Mouse (Mus musculus) midbrain, postnatal 0 days (tissue): Measurements from ENCODE around the gene Hsf5. TPM values are rescaled to one million over a fixed set of nuclear protein-coding genes. Genes with fewer than 3 reads are reported as not detected.

ENCODE experiments used
- ATAC-seq: fragments of 200-750 bp; cut with Nextera tagmentation; 2 replicates; pipeline ENCODE4 v1.8.0; 2017; ENCODE audit warnings: moderate number of reproducible peaks, mild to moderate bottlenecking, moderate TSS enrichment, moderate library complexity; ENCODE audit not compliant: low FRiP score
- DNase-seq: peaks from one replicate; pipeline ENCODE4 v3.0.0-alpha.2; 2015; ENCODE audit warnings: low spot score
- H3K27ac ChIP-seq: fragments of 300-500 bp; sonication (generic); 2 replicates; pipeline ENCODE4 v1.5.1; 2014; ENCODE audit warnings: low read depth, mild to moderate bottlenecking, low read length, mixed read lengths
- H3K27me3 ChIP-seq: fragments of 300-500 bp; sonication (generic); 2 replicates; pipeline ENCODE4 v1.6.1; 2014; ENCODE audit warnings: low read length, control low read depth, mixed read lengths; ENCODE audit not compliant: insufficient read depth
- H3K36me3 ChIP-seq: fragments of 300-500 bp; sonication (generic); 2 replicates; pipeline ENCODE4 v1.6.1; 2014; ENCODE audit warnings: low read length, control low read depth, mixed read lengths; ENCODE audit not compliant: insufficient read depth
- H3K4me1 ChIP-seq: fragments of 300-500 bp; sonication (generic); 2 replicates; pipeline ENCODE4 v1.6.1; 2014; ENCODE audit warnings: mild to moderate bottlenecking, control low read depth, antibody characterized with exemption, low read length, mixed read lengths; ENCODE audit not compliant: insufficient read depth
- H3K4me2 ChIP-seq: fragments of 300-500 bp; sonication (generic); 2 replicates; pipeline ENCODE4 v1.6.1; 2014; ENCODE audit warnings: low read depth, mild to moderate bottlenecking, low read length, mixed read lengths; ENCODE audit not compliant: poor library complexity, severe bottlenecking
- H3K4me3 ChIP-seq: fragments of 300-500 bp; sonication (generic); 2 replicates; pipeline ENCODE4 v1.5.1; 2014; ENCODE audit warnings: low read depth, mild to moderate bottlenecking, low read length, moderate library complexity
- H3K9ac ChIP-seq: fragments of 300-500 bp; sonication (generic); replicated peaks from 2 replicates; pipeline ENCODE4 v1.6.1; 2014; ENCODE audit warnings: mild to moderate bottlenecking, low read length, moderate library complexity, mixed read lengths; ENCODE audit not compliant: poor library complexity, severe bottlenecking
- H3K9me3 ChIP-seq: fragments of 300-500 bp; sonication (generic); 2 replicates; pipeline ENCODE4 v1.6.1; 2016; ENCODE audit warnings: low read length, control low read depth
- CTCF ChIP-seq: IDR thresholded peaks from 2 replicates; pipeline ENCODE4 v1.5.1; 2016; ENCODE audit warnings: antibody characterized with exemption, mild to moderate bottlenecking
- WGBS: fragments of 180-500 bp; shearing (Covaris S2); extraction: QIAGEN DNeasy Blood & Tissue Kit; methylation state at CpG from one replicate; pipeline ENCODE4 v1.1.7; 2014; 5-methylcytosine and 5-hydroxymethylcytosine counted together
- polyA plus RNA-seq: library from polyadenylated mRNA; unstranded; fragments of >200 nt; fragmentation: Nextera tagmentation; extraction: Ambion mirVana; gene quantifications from 2 replicates; pipeline ENCODE4 v1.2.1, GENCODE M21; 2015
- total RNA-seq: library from RNA; depleted of rRNA; stranded (reverse); fragments of >200 nt; gene quantifications from 2 replicates; pipeline ENCODE4 v1.2.3, GENCODE M21; 2014

Hsf5 gene
- total and polyA plus RNA-seq, 2 experiments from 2014 or later, result 0.11 to 0.25 TPM

DNA sequence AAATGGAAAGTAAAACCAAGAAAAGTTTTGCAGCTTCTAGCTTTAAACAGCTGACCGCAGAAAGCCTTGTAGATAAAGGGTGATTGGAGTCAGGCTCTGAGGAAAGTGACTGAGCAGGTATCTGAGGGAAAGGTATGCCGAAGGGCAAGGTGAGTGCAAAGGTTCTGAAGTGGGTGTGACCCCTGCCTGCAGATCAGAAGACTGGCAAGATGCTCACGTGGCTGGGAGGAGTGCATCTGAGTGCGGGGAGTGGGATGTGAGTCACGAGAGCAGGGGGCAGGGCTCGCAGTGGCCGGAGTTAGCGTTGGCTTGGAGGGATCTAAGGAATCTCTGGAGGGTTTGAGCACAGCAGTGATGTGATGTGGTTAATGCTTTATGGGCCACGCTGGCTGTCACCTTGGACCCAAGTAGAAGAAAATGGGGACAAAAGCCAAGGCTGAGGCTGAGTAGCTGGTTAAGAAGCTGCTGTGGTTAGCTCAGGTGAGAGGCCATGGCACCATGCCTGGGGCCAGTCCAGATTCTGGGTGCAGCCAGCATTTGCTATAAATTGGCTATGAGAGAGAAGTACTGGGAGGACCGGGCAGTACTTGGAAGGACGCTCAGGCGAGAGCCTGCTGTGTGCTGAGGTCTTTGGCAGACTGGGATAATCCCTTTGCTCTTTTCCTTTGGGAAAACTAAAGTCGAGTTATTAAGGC is 17.4 kb upstream of the Hsf5 start:
- no peak for TF ChIP-seq CTCF
- H3K9ac ChIP-seq, result no peak overlapping the region

DNA sequence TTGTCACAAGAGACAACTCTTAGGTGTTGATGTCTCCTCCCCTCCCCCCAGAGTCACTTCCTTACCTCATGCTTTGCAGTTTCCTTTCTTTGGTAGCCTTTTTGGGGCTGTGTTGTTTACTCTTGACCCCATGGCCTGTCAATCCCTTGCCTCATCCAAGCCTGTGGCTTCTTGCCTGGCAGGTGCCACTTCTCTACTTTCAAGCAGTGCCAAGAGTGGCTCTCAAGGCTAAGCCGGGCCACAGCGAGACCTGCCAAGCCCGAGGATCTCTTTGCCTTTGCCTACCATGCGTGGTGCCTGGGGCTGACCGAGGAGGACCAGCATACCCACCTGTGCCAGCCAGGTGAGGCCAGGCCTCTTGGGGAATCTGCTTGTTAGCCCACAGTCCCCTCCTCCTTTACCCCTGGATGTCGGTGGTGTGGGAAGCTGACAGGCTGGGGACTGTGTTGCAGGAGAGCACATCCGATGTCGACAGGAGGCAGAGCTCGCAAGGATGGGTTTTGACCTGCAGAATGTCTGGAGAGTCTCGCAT is 16.6 kb upstream of the Hsf5 start:
- ATAC-seq, result no peak
- H3K36me3 ChIP-seq, result peaks cover 77% of the 10 kb centered on the region
- 93% methylated on average over 10 of the region's 10 CpGs for WGBS

More for the DNA sequence above, 17.4 kb upstream of the Hsf5 start:
- DNase-seq, result no peak
- 84% methylated on average over 13 of the region's 13 CpGs for WGBS
- Histone ChIP-seq H3K9me3 (no peaks in the 10 kb centered on the region), H3K27me3 (no peaks in the 10 kb centered on the region), H3K27ac (no peak overlapping the region), H3K4me3 (no peak overlapping the region), H3K4me2 (no peak overlapping the region), H3K36me3 (peaks cover 68% of the 10 kb centered on the region), H3K4me1 (no peaks in the 10 kb centered on the region)
- no peak for ATAC-seq

DNA sequence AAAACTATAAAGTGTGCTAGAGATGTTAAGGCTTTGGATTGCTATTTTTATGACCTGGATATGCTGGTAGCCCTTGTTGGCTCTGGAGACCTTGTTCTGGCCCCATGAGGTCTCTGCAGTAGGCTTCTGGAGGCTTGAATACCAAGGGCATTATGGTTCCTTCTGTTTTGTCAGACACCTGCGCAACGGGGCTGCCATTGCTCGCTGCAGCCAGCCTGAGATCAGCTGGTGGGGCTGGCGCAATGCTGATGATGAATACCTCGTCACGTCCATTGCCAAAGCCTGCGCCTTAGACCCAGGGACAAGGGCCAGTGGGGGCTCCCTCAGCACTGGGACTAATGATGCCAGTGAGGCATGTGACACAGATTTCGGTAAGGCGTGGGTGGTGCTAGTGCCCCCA is 14.7 kb upstream of the Hsf5 start:
- Histone ChIP-seq H3K9ac (no peak overlapping the region), H3K4me1 (no peaks in the 10 kb centered on the region), H3K4me2 (no peak overlapping the region), H3K4me3 (no peak overlapping the region), H3K27me3 (no peaks in the 10 kb centered on the region), H3K9me3 (no peaks in the 10 kb centered on the region), H3K36me3 (peaks cover 90% of the 10 kb centered on the region), H3K27ac (no peak overlapping the region)
- 95% methylated on average over 9 of the region's 9 CpGs for WGBS
- no peak for TF ChIP-seq CTCF
- DNase-seq (no peak), ATAC-seq (no peak)

More for the DNA sequence above, 16.6 kb upstream of the Hsf5 start:
- H3K9ac ChIP-seq, result no peak overlapping the region
- H3K4me1 ChIP-seq, result no peaks in the 10 kb centered on the region
- TF ChIP-seq CTCF, result no peak
- H3K4me2 ChIP-seq, result no peak overlapping the region
- no peak for DNase-seq
- no peak overlapping the region for H3K4me3 ChIP-seq
- H3K9me3 ChIP-seq, result no peaks in the 10 kb centered on the region
- no peaks in the 10 kb centered on the region for H3K27me3 ChIP-seq
- H3K27ac ChIP-seq, result no peak overlapping the region

DNA sequence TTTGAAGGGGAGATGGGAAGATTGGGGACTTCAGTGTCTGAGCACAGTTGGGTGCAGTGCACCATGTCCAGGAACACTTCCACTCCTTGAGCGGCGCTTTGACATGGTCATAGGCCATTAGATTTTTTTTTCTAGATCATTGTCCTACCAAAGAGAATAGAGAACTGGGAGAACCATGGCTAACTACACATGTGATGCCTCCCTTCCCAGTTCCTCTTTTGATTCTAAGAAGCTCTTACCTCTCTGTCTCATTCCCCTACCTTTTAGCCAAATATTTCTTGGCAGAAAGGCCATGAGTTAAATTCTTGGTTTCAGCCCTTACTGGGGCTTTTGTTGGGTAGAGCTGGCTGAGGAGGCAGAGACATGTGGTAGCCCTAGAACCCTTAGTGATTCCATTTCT is 13.4 kb upstream of the Hsf5 start:
- H3K9ac ChIP-seq, result no peak overlapping the region
- no peak for TF ChIP-seq CTCF
- ATAC-seq, result no peak
- no peak overlapping the region for H3K27ac ChIP-seq
- no peak overlapping the region for H3K4me2 ChIP-seq
- H3K4me3 ChIP-seq, result no peak overlapping the region
- H3K4me1 ChIP-seq, result no peaks in the 10 kb centered on the region
- H3K27me3 ChIP-seq, result no peaks in the 10 kb centered on the region
- H3K9me3 ChIP-seq, result no peaks in the 10 kb centered on the region
- no peak for DNase-seq
- peaks cover 89% of the 10 kb centered on the region for H3K36me3 ChIP-seq
- WGBS, result 100% methylated on average over 2 of the region's 2 CpGs

DNA sequence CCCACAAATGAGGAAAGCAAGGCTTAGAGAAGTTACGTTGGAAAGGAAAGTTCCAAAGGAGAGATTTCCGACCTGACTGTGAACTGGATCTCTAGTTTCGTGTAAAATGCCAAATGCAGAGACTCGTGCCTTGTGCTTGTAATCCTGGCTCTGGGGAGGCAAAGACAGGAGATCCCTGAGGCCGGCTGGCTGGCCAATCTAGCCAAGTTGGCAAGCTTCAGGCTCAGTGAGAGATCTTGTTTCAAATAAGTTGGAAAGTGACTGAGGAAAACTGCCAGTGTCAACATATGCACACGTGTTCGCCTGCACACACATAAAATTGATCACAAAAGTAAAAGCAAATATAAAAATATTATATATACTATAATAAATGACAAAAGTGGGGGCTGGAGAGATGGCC is 7.7 kb upstream of the Hsf5 start:
- Histone ChIP-seq H3K36me3 (peaks cover 79% of the 10 kb centered on the region), H3K27ac (no peak overlapping the region), H3K4me2 (no peak overlapping the region), H3K4me1 (no peaks in the 10 kb centered on the region), H3K9ac (no peak overlapping the region), H3K4me3 (no peak overlapping the region), H3K9me3 (no peaks in the 10 kb centered on the region), H3K27me3 (no peaks in the 10 kb centered on the region)
- DNase-seq, result no peak
- no peak for TF ChIP-seq CTCF
- 91% methylated on average over 7 of the region's 7 CpGs for WGBS
- ATAC-seq, result no peak

DNA sequence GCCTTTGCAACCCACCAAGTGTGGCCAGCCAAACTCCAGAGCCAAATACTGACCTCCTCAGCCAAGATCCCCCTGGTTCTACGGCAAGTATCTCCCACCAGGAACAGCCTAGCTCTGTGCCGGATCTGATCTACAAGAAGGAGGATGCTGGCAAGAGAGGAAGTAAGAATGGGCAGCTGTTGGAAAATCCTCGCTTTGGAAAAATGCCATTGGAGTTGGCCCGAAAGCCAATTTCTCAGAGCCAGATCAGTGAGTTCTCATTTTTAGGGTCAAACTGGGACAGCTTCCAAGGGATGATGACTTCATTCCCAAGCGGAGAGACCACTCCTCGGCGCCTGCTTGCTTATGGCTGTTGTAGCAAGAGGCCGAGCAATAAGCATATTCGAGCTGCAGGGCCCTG is 5.4 kb upstream of the Hsf5 start:
- no peak for DNase-seq
- Histone ChIP-seq H3K4me1 (no peaks in the 10 kb centered on the region), H3K4me2 (no peak overlapping the region), H3K9ac (no peak overlapping the region), H3K9me3 (no peaks in the 10 kb centered on the region), H3K4me3 (no peak overlapping the region), H3K27me3 (no peaks in the 10 kb centered on the region), H3K36me3 (peaks cover 77% of the 10 kb centered on the region), H3K27ac (no peak overlapping the region)
- no peak for ATAC-seq
- WGBS, result 77% methylated on average over 9 of the region's 9 CpGs
- TF ChIP-seq CTCF, result no peak
